Mouse (Mus musculus): ENCODE measurements around the gene Ppm1n. TPM values are rescaled to one million over a fixed set of nuclear protein-coding genes. Genes with fewer than 3 reads are reported as not detected.

The Ppm1n gene
- total RNA-seq, 2 experiments from 2014 or later = not detected

- intact Hi-C loops (cut with DNase I) = no loop called here
- peak overlapping the region; percentile 98 for H3K4me3 ChIP-seq
- peak overlapping the region; percentile 72 for H3K27ac ChIP-seq
- TF ChIP-seq CTCF (IDR thresholded peaks at IDR 0.05) = no peak
- peak in 1 of 2 experiments; percentile 35 for DNase-seq (ENCODE audit: extremely low spot score in 1 of 2, low spot score in 2 of 2)
Measured at GRCm38 (mm10) chr7:19272173-19272764, 7.6 kb downstream of the Ppm1n start.

- DNase-seq (ENCODE audit: extremely low spot score in 1 of 2, low spot score in 2 of 2) = peak; percentile 84 to 85
- Histone ChIP-seq H3K27ac (peak within 1 kb of the TSS; percentile 72), H3K4me3 (peak within 1 kb of the TSS; percentile 98)
- intact Hi-C loops (cut with DNase I) = no loop called here
- no peak for TF ChIP-seq CTCF (IDR thresholded peaks at IDR 0.05)
Measured at GRCm38 (mm10) chr7:19271238-19272172, 8.4 kb downstream of the Ppm1n start, which contains the start of gene Vasp. TSS of gene Vasp (minus strand) at chr7:19271817.

GRCm38 (mm10) chr7:19270509-19271237 lies 9.2 kb downstream of the Ppm1n start:
- H3K4me3 ChIP-seq = peak overlapping the region; percentile 98
- DNase-seq (ENCODE audit: extremely low spot score in 1 of 2, low spot score in 2 of 2) = no peak
- intact Hi-C loops (cut with DNase I) = no loop called here
- no peak for TF ChIP-seq CTCF (IDR thresholded peaks at IDR 0.05)
- peak overlapping the region; percentile 72 for H3K27ac ChIP-seq

GRCm38 (mm10) chr7:19269721-19270441 lies 10.0 kb downstream of the Ppm1n start:
- H3K27ac ChIP-seq = peak overlapping the region; percentile 72
- H3K4me3 ChIP-seq = peak overlapping the region; percentile 98
- DNase-seq (ENCODE audit: extremely low spot score in 1 of 2, low spot score in 2 of 2) = no peak

GRCm38 (mm10) chr7:19268993-19269681 lies 10.7 kb downstream of the Ppm1n start:
- no peak for TF ChIP-seq CTCF (IDR thresholded peaks at IDR 0.05)
- DNase-seq (ENCODE audit: extremely low spot score in 1 of 2, low spot score in 2 of 2) = no peak
- intact Hi-C loops (cut with DNase I) = no loop called here
- H3K4me3 ChIP-seq = peak overlapping the region; percentile 98; the same call in 1 of the 2 replicates
- peak overlapping the region; percentile 24 for H3K27ac ChIP-seq

More at GRCm38 (mm10) chr7:19269721-19270441, 10.0 kb downstream of the Ppm1n start:
- TF ChIP-seq CTCF (IDR thresholded peaks at IDR 0.05) = no peak
- intact Hi-C loops (cut with DNase I) = no loop called here

DNA sequence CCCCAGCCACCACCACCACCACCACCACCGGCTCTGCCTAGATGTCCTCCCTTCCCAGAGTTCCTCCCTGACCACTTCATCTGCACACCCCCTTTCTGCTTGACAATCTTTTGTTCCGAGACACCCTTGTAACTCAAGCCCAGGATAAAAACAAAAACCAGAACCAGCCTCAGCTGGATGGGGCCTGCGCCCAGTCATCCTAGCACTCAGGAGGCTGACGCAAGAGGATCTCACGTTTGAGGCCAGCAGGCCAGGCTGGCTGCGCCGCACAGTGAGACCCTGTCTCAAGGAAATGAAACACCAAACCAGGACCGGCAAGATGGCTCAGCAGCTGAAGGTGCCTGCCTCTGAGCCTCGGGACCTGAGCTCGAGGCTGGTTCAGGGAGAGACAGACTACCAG lies 12.8 kb downstream of the Ppm1n start:
- no peak for DNase-seq (ENCODE audit: extremely low spot score in 1 of 2, low spot score in 2 of 2)
- H3K27ac ChIP-seq = no peak overlapping the region
- H3K4me3 ChIP-seq = no peak overlapping the region
- intact Hi-C loops (cut with DNase I) = no loop called here
- no peak for TF ChIP-seq CTCF (IDR thresholded peaks at IDR 0.05)

DNA sequence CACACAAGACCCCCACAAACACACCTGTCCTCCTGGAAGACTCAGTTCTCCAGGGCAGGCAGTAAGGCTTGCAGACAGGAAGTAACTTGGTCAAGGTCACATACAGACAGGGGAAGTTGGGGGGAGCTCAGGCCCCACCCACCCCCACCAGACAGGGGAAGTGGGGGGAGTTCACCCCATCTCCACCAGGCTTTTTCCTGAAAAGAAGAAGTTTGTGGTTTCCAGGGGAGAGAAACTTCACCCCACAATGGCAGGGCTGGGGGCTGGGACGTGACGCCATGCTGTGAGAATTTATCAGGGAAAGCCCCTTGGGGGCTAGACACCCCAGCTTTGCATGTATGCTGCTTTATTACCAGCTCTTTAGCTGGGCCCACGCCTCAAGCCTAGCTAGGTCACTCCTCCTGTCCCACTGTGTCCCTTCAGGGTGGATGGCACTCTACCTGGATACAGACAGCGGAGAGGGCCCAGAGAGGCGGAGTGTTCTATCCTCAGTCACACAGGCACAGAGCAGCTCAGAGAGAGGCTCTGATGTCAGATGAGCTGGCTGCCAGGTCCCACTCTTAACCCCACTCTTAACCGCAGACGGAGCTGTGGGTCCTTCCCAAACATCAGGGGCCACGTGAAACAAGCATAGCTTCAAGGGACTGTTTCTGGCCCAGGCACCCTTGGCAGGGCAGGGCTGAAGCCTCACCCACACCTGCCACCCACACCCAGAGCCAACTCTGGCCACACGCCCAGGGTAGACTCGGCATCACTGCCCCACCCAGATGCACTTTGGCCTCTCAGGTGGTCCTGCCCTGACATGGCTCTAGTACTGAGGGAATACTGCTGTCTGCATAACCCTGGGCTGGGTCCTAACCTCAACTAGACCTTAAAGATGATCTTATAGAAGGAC lies 13.7 kb downstream of the Ppm1n start:
- Histone ChIP-seq H3K27ac (no peak overlapping the region), H3K4me3 (no peak overlapping the region)
- DNase-seq (ENCODE audit: extremely low spot score in 1 of 2, low spot score in 2 of 2) = no peak
- no peak for TF ChIP-seq CTCF (IDR thresholded peaks at IDR 0.05)
- intact Hi-C loops (cut with DNase I) = no loop called here

GRCm38 (mm10) chr7:19265147-19265546 lies 14.7 kb downstream of the Ppm1n start:
- no peak for DNase-seq (ENCODE audit: extremely low spot score in 1 of 2, low spot score in 2 of 2)
- no peak overlapping the region for H3K4me3 ChIP-seq
- TF ChIP-seq CTCF (IDR thresholded peaks at IDR 0.05) = no peak
- H3K27ac ChIP-seq = no peak overlapping the region
- intact Hi-C loops (cut with DNase I) = no loop called here

DNA sequence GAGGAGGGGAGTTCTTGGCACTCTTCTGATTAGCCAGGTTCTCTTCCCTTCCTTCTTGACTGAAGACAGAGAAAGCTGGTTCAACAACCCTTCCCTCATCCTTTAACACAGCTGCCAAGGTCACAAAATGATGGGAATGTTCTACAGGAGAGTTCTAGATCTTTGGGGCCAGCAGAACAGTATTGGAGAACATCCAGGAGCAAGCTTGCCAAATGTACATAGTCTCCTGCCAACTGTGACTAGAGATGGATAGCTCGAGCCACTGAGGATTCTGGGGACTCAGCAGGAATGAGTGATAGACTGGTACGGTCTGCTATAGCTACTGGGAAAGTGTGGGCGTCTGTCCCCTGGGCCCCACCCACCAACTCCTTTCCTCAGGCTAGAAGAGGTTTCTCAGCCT lies 21.5 kb downstream of the Ppm1n start:
- DNase-seq (ENCODE audit: extremely low spot score in 1 of 2, low spot score in 2 of 2) = no peak
- no peak overlapping the region for H3K27ac ChIP-seq
- intact Hi-C loops (cut with DNase I) = no loop called here
- TF ChIP-seq CTCF (IDR thresholded peaks at IDR 0.05) = no peak
- no peak overlapping the region for H3K4me3 ChIP-seq

Measured in left cerebral cortex, adult 2 months (tissue).